Mouse (Mus musculus): ENCODE data around the gene Klhdc3.

- TF ChIP-seq CTCF (IDR thresholded peaks at IDR 0.05; ENCODE audit: low read depth) (no peak), EP300 (optimal IDR thresholded peaks at IDR 0.05) (no peak)
Observed at GRCm38 (mm10) chr17:46712442-46712841, 31.7 kb upstream of the Klhdc3 start.

All from stomach, postnatal 0 days (tissue).